Mouse (Mus musculus) neural tube, embryonic 13.5 days (tissue): ENCODE data around the gene Nop56. TPM values are rescaled to one million over a fixed set of nuclear protein-coding genes. Genes with fewer than 3 reads are reported as not detected.
A peak's percentile ranks its signal among the peaks of the same experiment; 100 is the strongest.

ENCODE experiments used
- ATAC-seq: fragments of 200-750 bp; cut with Nextera tagmentation; 2 replicates; pipeline ENCODE4 v1.8.0; 2017; ENCODE audit warnings: low read depth, mild to moderate bottlenecking, moderate TSS enrichment, moderate library complexity
- H3K27ac ChIP-seq: fragments of 300-500 bp; sonication (generic); replicated peaks from 2 replicates; pipeline ENCODE4 v1.5.1; 2015; ENCODE audit warnings: moderate library complexity, mild to moderate bottlenecking, inconsistent platforms
- H3K27me3 ChIP-seq: fragments of 300-500 bp; sonication (generic); 2 replicates; pipeline ENCODE4 v1.6.1; 2015; ENCODE audit warnings: mild to moderate bottlenecking, inconsistent platforms
- H3K36me3 ChIP-seq: fragments of 300-500 bp; sonication (generic); 2 replicates; pipeline ENCODE4 v1.6.1; 2015; ENCODE audit warnings: mild to moderate bottlenecking, inconsistent platforms
- H3K4me1 ChIP-seq: fragments of 300-500 bp; sonication (generic); replicated peaks from 2 replicates; pipeline ENCODE4 v1.6.1; 2015; ENCODE audit warnings: inconsistent platforms
- H3K4me2 ChIP-seq: fragments of 300-500 bp; sonication (generic); 2 replicates; pipeline ENCODE4 v1.6.1; 2015; ENCODE audit warnings: inconsistent platforms, mild to moderate bottlenecking, moderate library complexity
- H3K4me3 ChIP-seq: fragments of 300-500 bp; sonication (generic); 2 replicates; pipeline ENCODE4 v1.5.1; 2015; ENCODE audit warnings: mild to moderate bottlenecking, inconsistent platforms
- H3K9ac ChIP-seq: fragments of 300-500 bp; sonication (generic); 2 replicates; pipeline ENCODE4 v1.6.1; 2015; ENCODE audit warnings: moderate library complexity, mild to moderate bottlenecking, inconsistent platforms
- H3K9me3 ChIP-seq: fragments of 300-500 bp; sonication (generic); 2 replicates; pipeline ENCODE4 v1.6.1; 2016; ENCODE audit warnings: inconsistent platforms
- WGBS: fragments of 180-500 bp; shearing (Covaris S2); methylation state at CpG from one replicate; pipeline ENCODE4 v1.1.7; 2015; 5-methylcytosine and 5-hydroxymethylcytosine counted together
- polyA plus RNA-seq: library from polyadenylated mRNA; unstranded; fragments of >200 nt; fragmentation: Nextera tagmentation; extraction: Ambion mirVana; gene quantifications from 2 replicates; pipeline ENCODE4 v1.2.1, GENCODE M21; 2015

The Nop56 gene
- polyA plus RNA-seq, result 230 and 236 TPM in 2 replicates

DNA sequence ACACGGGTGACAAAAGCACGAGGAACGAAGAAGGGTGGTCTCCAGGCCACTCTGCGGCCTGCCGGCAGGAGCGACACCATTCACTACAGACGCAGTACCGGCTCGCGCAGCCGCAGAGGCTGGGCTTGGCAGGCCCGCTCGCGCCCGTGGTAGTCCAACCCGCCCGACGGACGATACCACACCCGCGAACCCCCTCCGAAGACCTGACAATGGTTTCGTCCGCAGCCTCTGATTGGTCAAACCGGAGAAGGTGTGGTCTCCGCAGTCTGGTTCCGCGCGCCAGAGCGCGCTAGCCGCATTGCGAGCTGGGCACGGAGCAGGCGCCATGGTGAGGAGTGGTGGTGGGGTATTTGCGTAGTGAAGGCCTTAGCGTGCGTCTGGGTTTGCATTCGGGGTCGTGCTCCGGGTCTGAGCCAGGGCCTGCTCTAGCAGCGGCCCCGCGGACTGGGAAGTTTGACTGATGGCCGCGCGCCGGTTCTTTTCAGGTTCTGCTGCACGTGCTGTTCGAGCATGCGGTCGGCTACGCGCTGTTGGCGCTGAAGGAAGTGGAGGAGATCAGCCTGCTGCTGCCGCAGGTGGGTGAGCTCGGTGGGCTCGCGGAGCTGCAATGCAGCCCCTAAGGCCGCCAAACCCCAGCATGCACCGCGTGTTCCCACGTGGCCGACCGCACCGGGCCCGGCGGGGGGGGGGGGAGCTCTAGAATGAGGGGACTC, at the start of gene Nop56:
Gene Nop56, plus strand, starts transcription at position 282 of the 713 bp plus-strand sequence.
- no peaks in the 10 kb centered on the region for H3K27me3 ChIP-seq
- H3K4me1 ChIP-seq, result peaks cover 33% of the 10 kb centered on the region
- ATAC-seq, result peak; percentile 98
- H3K4me3 ChIP-seq, result peak within 1 kb of the TSS; percentile 70
- H3K4me2 ChIP-seq, result peak within 1 kb of the TSS; percentile 95
- H3K36me3 ChIP-seq, result peaks cover 38% of the 10 kb centered on the region
- H3K9ac ChIP-seq, result peak within 1 kb of the TSS; percentile 90
- H3K27ac ChIP-seq, result peak within 1 kb of the TSS; percentile 94
- H3K9me3 ChIP-seq, result no peaks in the 10 kb centered on the region
- WGBS, result under 1% methylated on average over 68 of the region's 68 CpGs

DNA sequence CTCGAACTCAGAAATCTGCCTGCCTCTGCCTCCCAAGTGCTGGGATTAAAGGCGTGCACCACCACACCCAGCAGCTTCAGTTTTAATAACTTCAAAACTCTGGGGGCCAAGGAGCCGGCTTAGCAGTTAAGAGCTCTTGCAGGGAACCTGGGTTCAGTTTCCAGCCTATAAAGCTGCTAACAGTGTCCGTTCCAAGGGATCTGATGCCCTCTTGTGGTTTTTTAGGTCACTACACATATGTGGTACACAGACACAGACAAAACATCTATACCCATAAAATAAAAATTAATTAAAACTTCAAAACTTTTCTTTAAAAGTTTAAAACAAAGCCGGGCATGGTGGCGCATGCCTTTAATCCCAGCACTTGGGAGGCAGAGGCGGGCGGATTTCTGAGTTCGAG, 27.3 kb upstream of the Nop56 start:
- H3K4me2 ChIP-seq, result no peak overlapping the region
- no peaks in the 10 kb centered on the region for H3K4me1 ChIP-seq
- no peak overlapping the region for H3K4me3 ChIP-seq
- no peaks in the 10 kb centered on the region for H3K27me3 ChIP-seq
- H3K36me3 ChIP-seq, result no peaks in the 10 kb centered on the region
- no peaks in the 10 kb centered on the region for H3K9me3 ChIP-seq
- 55% methylated on average over 9 of the region's 9 CpGs for WGBS
- H3K27ac ChIP-seq, result no peak overlapping the region
- no peak for ATAC-seq
- no peak overlapping the region for H3K9ac ChIP-seq

DNA sequence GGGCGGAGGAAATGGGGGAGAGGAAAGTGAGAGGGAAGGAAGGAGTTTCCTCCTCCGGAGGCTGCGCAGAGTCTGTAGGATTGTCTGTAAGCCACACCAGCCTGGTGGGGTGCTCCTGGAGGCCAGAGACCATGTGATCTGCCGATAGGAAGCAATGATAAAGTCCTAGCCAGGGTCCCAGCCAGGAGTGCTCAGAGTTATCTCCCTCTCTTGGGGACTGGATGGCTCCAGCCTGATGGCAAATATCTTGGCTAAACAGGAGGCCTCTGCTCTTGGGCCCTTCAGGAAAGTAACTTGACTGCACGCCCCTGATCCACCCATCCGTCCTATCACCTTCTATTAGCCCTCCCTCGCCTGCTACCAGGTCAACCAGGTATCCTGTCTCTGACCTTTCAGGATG, 26.0 kb upstream of the Nop56 start:
- Histone ChIP-seq H3K4me1 (no peaks in the 10 kb centered on the region), H3K4me3 (no peak overlapping the region), H3K9ac (no peak overlapping the region), H3K27ac (no peak overlapping the region), H3K36me3 (no peaks in the 10 kb centered on the region), H3K27me3 (no peaks in the 10 kb centered on the region), H3K4me2 (no peak overlapping the region), H3K9me3 (no peaks in the 10 kb centered on the region)
- no peak for ATAC-seq
- WGBS, result 73% methylated on average over 7 of the region's 7 CpGs

DNA sequence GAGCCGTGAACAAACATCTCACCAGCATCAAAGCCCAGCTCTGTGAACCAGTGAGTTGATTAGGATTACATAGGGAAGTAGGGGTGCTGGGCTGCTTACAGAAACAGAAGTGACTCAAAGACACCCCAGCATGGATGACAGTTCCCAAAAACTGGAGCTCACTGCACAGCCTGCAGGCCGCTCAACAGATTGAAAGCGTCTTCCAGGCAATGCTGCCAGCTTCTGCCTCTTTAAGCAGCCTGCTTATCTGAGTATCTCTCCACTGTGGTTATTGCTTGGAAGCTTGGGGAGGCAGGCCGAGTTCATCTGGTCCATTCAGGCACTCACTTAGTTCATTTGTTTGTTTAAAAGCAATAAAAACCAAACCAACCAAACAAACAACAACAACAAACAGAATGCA, 17.5 kb upstream of the Nop56 start:
- Histone ChIP-seq H3K9ac (no peak overlapping the region), H3K4me2 (no peak overlapping the region)

DNA sequence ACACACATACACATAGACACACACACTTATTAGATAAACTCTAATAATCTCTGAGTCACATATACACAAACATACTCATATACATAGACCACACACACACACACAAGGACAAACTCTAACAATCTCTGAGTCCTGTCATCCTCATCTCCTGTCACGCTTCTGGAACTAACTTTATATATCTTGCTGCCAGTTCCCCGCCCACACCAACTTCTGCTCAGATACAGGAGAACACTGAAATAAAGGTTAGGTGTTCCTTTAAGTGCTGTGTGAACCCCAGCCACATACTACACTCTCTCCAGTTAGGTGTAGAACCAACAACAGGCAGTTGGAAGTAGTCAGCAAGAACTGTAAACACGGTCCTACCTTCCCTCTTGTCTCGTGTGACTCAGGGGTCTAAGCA, 13.4 kb upstream of the Nop56 start:
- Histone ChIP-seq H3K9ac (no peak overlapping the region), H3K4me2 (no peak overlapping the region), H3K4me1 (no peaks in the 10 kb centered on the region), H3K36me3 (no peaks in the 10 kb centered on the region), H3K9me3 (no peaks in the 10 kb centered on the region), H3K4me3 (no peak overlapping the region), H3K27me3 (no peaks in the 10 kb centered on the region), H3K27ac (no peak overlapping the region)
- WGBS, result 91% methylated on average over 4 of the region's 4 CpGs
- no peak for ATAC-seq

More for the DNA sequence above, 17.5 kb upstream of the Nop56 start:
- H3K36me3 ChIP-seq, result no peaks in the 10 kb centered on the region
- ATAC-seq, result no peak
- H3K27ac ChIP-seq, result no peak overlapping the region
- no peaks in the 10 kb centered on the region for H3K4me1 ChIP-seq
- H3K9me3 ChIP-seq, result no peaks in the 10 kb centered on the region
- WGBS, result 82% methylated on average over 4 of the region's 4 CpGs
- H3K4me3 ChIP-seq, result no peak overlapping the region
- H3K27me3 ChIP-seq, result no peaks in the 10 kb centered on the region

DNA sequence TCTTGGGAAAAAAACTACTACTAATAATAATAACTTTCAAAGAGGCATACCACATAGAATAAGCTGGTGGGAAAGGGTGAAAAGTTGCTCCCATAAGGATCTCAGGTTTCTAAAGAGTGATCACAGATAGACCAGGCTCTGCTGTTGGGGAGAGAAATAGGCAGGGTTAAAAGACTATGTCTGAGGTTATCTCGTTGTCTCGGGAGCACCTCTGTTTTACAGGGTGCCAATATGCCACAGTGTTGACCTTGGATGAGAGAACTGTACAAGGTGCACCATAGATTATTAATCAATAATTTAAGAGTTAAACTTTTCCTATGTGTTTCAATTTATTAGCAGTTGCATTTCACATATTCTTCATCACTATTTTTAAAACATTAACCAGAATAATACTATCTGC, 12.3 kb upstream of the Nop56 start:
- no peaks in the 10 kb centered on the region for H3K4me1 ChIP-seq
- no peaks in the 10 kb centered on the region for H3K9me3 ChIP-seq
- no peak overlapping the region for H3K27ac ChIP-seq
- no peak overlapping the region for H3K9ac ChIP-seq
- WGBS, result 87% methylated on average over 2 of the region's 2 CpGs
- H3K36me3 ChIP-seq, result no peaks in the 10 kb centered on the region
- no peaks in the 10 kb centered on the region for H3K27me3 ChIP-seq
- no peak for ATAC-seq
- no peak overlapping the region for H3K4me2 ChIP-seq
- H3K4me3 ChIP-seq, result no peak overlapping the region

DNA sequence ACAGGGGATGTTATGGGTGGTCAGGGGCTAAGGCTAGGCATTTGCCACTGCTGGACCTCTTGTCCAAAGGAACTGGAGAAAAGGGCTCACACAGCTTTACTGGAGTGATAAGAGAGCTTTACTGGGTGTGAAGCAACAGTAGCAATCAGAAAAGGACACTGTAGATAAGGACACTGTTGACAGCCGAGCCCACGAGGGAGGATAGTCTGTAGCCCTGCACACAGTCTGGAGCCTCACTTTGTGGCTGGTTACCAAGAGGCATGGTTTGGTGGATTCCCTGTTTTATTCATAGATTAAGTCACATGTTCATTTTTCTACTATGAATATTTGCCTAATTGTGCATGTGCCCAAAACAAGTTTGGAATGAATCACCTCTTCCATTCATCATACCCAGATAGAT, 11.8 kb upstream of the Nop56 start:
- H3K4me1 ChIP-seq, result no peaks in the 10 kb centered on the region
- WGBS, result 83% methylated on average over 2 of the region's 2 CpGs
- ATAC-seq, result no peak
- H3K27ac ChIP-seq, result no peak overlapping the region
- H3K9ac ChIP-seq, result no peak overlapping the region
- H3K27me3 ChIP-seq, result no peaks in the 10 kb centered on the region
- no peak overlapping the region for H3K4me3 ChIP-seq
- H3K4me2 ChIP-seq, result no peak overlapping the region
- H3K36me3 ChIP-seq, result no peaks in the 10 kb centered on the region
- H3K9me3 ChIP-seq, result no peaks in the 10 kb centered on the region

DNA sequence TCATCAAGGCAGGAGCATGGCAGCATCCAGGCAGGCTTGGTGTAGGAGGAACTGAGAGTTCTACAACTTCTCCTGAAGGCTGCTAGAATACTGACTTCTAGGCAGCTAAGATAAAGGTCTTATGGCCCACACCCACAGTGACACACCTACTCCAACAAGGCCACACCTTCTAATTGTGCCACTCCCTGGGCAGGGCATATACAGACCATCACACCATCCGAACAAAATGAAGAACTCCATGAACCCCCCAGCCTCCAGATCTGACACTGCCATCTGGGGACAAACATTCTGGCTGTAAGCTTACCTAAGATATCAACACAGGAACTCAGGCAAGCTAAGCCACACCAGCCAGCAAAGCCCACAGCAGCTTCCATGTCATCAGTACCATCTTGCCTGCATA, 8.7 kb upstream of the Nop56 start:
- no peaks in the 10 kb centered on the region for H3K4me1 ChIP-seq
- ATAC-seq, result no peak
- WGBS, result 90% methylated on average over 1 of the region's 1 CpGs

DNA sequence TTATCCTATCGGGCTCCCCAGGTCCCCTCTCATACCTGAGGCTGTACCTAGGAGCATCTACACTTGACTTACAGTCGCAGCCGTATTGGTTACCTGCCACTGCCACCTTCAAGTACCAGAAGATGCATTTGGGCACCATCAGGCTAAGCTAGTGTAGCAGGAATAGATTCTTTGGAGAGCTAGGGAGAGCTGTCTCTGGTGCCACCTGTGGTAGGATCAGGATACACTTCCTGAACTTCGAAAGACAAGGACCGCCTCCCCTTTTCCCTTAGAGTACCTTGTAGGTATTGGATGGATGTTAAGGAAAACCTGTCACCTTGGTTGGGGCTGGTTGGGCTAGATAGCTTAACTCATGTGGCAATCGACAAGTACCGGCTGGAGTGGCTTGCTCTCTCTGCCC, 6.2 kb upstream of the Nop56 start:
- H3K27ac ChIP-seq, result no peak overlapping the region
- H3K4me1 ChIP-seq, result peaks cover 3% of the 10 kb centered on the region
- WGBS, result 72% methylated on average over 7 of the region's 7 CpGs
- no peak overlapping the region for H3K9ac ChIP-seq
- H3K27me3 ChIP-seq, result no peaks in the 10 kb centered on the region
- ATAC-seq, result no peak
- H3K4me3 ChIP-seq, result no peak overlapping the region
- H3K36me3 ChIP-seq, result no peaks in the 10 kb centered on the region
- H3K4me2 ChIP-seq, result no peak overlapping the region
- no peaks in the 10 kb centered on the region for H3K9me3 ChIP-seq

More for the DNA sequence above, 8.7 kb upstream of the Nop56 start:
- Histone ChIP-seq H3K4me3 (no peak overlapping the region), H3K9me3 (no peaks in the 10 kb centered on the region), H3K27me3 (no peaks in the 10 kb centered on the region), H3K27ac (no peak overlapping the region), H3K4me2 (no peak overlapping the region), H3K9ac (no peak overlapping the region), H3K36me3 (no peaks in the 10 kb centered on the region)

DNA sequence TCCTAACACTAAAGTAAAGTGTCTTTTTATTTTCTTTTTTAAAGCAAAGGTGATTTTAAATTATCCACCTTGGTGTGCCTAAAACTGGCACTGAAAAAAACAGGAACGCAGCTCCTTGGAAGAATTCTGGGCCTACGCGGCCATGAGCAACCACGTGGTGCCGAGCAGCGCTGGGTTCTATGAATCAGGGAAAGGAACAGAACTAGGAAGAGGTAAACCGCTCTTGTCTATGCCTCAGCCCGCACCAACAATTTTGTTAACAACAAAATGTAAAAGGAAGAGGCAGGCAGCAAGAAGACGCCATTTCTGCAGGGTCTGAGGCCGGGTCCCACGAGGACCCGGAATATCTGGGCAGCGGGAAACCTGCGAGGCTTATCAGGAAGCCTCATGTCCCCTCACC, 498 bp upstream of the Nop56 start:
- peak; percentile 40 for ATAC-seq
- under 1% methylated on average over 14 of the region's 14 CpGs for WGBS
- no peaks in the 10 kb centered on the region for H3K9me3 ChIP-seq

DNA sequence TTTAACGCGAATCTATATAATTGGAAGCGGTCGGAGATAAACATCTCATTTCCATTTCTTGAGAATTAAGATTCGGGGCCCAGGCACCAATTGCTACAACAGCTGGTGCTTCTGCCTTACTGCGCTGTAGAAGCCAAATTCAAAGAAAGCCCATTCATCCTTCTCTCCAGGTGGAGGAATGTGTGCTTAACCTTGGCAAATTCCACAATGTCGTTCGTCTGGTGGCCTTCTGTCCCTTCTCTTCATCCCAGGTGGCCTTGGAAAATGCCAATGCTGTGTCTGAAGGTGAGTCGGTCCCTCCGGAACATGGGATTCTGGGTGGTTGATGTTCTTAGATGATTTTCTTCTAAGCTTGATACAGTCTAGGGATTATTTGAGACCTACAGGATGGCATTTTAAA, 632 bp downstream of the Nop56 start:
- Histone ChIP-seq H3K4me3 (peak overlapping the region; percentile 70), H3K9ac (peak overlapping the region; percentile 84), H3K4me1 (peaks cover 33% of the 10 kb centered on the region), H3K9me3 (no peaks in the 10 kb centered on the region), H3K27me3 (no peaks in the 10 kb centered on the region), H3K36me3 (peaks cover 44% of the 10 kb centered on the region), H3K27ac (peak overlapping the region; percentile 91), H3K4me2 (peak overlapping the region; percentile 95)
- 1% methylated on average over 10 of the region's 10 CpGs for WGBS
- peak; percentile 1; the same call in 1 of the 2 replicates for ATAC-seq

More for the DNA sequence above, 498 bp upstream of the Nop56 start:
- Histone ChIP-seq H3K4me3 (peak overlapping the region; percentile 70), H3K9ac (peak overlapping the region; percentile 90), H3K4me2 (peak overlapping the region; percentile 73), H3K4me1 (peaks cover 33% of the 10 kb centered on the region), H3K36me3 (peaks cover 35% of the 10 kb centered on the region), H3K27me3 (no peaks in the 10 kb centered on the region), H3K27ac (peak overlapping the region; percentile 94)

DNA sequence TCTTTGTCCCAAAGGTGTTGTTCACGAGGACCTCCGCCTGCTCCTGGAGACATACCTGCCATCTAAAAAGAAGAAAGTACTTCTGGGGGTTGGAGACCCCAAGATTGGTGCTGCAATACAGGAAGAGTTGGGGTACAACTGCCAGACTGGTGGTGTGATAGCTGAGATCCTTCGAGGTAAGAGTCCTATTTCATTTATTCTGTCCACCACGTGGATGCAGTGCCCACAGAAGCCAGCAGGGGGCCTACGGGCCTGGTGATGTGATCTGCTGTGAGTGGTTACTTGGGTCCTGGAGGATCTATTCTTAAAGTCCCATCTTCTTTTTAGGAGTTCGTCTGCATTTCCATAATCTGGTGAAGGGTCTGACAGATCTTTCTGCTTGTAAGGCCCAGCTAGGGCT, 1.4 kb downstream of the Nop56 start:
- peaks cover 52% of the 10 kb centered on the region for H3K36me3 ChIP-seq
- 43% methylated on average over 6 of the region's 6 CpGs for WGBS
- no peak overlapping the region for H3K27ac ChIP-seq
- H3K27me3 ChIP-seq, result no peaks in the 10 kb centered on the region
- no peaks in the 10 kb centered on the region for H3K9me3 ChIP-seq
- peak overlapping the region; percentile 70 for H3K4me3 ChIP-seq
- ATAC-seq, result no peak
- peak overlapping the region; percentile 95 for H3K4me2 ChIP-seq
- H3K9ac ChIP-seq, result peak overlapping the region; percentile 84; the same call in 1 of the 2 replicates
- peaks cover 33% of the 10 kb centered on the region for H3K4me1 ChIP-seq

DNA sequence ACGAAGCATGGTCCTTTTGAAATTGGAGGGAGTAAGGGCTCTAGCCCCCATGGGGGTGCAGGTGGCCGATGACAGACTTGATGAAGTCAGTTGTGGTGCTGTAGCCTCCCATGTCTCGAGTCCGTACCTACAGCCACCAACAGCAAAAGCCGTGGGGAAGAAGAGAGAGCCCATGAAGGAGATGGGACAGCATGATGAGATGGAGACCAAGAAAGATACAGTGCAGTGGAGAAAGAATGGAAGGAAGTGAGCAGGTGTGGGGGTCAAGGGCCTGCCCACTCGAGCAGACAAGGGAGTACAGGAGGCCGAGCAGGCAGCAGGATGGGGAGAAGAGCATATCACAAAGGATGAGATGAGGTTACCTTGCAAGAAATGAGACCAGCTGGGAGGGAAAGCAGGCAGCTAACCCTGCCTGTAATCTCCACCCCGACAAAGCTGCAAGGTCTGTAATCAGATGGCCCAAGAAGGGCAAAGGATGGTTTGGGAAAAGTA, 5.4 kb downstream of the Nop56 start:
- Histone ChIP-seq H3K9me3 (no peaks in the 10 kb centered on the region), H3K4me2 (no peak overlapping the region), H3K36me3 (peaks cover 63% of the 10 kb centered on the region), H3K4me3 (no peak overlapping the region), H3K9ac (no peak overlapping the region), H3K4me1 (peaks cover 35% of the 10 kb centered on the region), H3K27me3 (no peaks in the 10 kb centered on the region), H3K27ac (no peak overlapping the region)
- no peak for ATAC-seq
- 39% methylated on average over 8 of the region's 8 CpGs for WGBS
